Mouse (Mus musculus) intestine, postnatal 0 days (tissue): Measurements from ENCODE around the gene Pde11a. TPM values are rescaled to one million over a fixed set of nuclear protein-coding genes. Genes with fewer than 3 reads are reported as not detected.

Experiments used
- ATAC-seq: fragments of 200-750 bp; cut with Nextera tagmentation; 2 replicates; pipeline ENCODE4 v1.8.0; 2017; ENCODE audit warnings: mild to moderate bottlenecking, moderate TSS enrichment, moderate library complexity
- H3K27ac ChIP-seq: fragments of 300-500 bp; sonication (generic); 2 replicates; pipeline ENCODE4 v1.5.1; 2014; ENCODE audit warnings: mild to moderate bottlenecking, low read depth, low read length, moderate library complexity
- H3K27me3 ChIP-seq: fragments of 300-500 bp; sonication (generic); replicated peaks from 2 replicates; pipeline ENCODE4 v1.6.1; 2014; ENCODE audit warnings: low read length, mixed read lengths; ENCODE audit not compliant: control insufficient read depth, insufficient read depth
- H3K36me3 ChIP-seq: fragments of 300-500 bp; sonication (generic); 2 replicates; pipeline ENCODE4 v1.6.1; 2014; ENCODE audit warnings: mild to moderate bottlenecking, moderate library complexity; ENCODE audit not compliant: control insufficient read depth, insufficient read depth
- H3K4me1 ChIP-seq: fragments of 300-500 bp; sonication (generic); replicated peaks from 2 replicates; pipeline ENCODE4 v1.6.1; 2014; ENCODE audit warnings: antibody characterized with exemption, low read length, mixed read lengths; ENCODE audit not compliant: control insufficient read depth, insufficient read depth
- H3K4me2 ChIP-seq: fragments of 300-500 bp; sonication (generic); replicated peaks from 2 replicates; pipeline ENCODE4 v1.6.1; 2014; ENCODE audit warnings: low read depth, mild to moderate bottlenecking, moderate library complexity
- H3K4me3 ChIP-seq: fragments of 300-500 bp; sonication (generic); 2 replicates; pipeline ENCODE4 v1.5.1; 2014; ENCODE audit warnings: low read depth, low read length
- H3K9ac ChIP-seq: fragments of 300-500 bp; sonication (generic); 2 replicates; pipeline ENCODE4 v1.6.1; 2014; ENCODE audit warnings: mild to moderate bottlenecking, low read depth, low read length
- H3K9me3 ChIP-seq: fragments of 300-500 bp; sonication (generic); 2 replicates; pipeline ENCODE4 v1.6.1; 2016; ENCODE audit warnings: mixed run types; ENCODE audit not compliant: control insufficient read depth
- CTCF ChIP-seq: sonication (generic); IDR thresholded peaks from 2 replicates; pipeline ENCODE4 v1.5.1; 2016; ENCODE audit warnings: low read depth, mild to moderate bottlenecking, control low read depth, antibody characterized with exemption, moderate library complexity
- WGBS: fragments of 180-500 bp; shearing (Covaris S2); extraction: QIAGEN DNeasy Blood & Tissue Kit; methylation state at CpG from one replicate; pipeline ENCODE4 v1.1.7; 2014; 5-methylcytosine and 5-hydroxymethylcytosine counted together
- polyA plus RNA-seq: library from polyadenylated mRNA; unstranded; fragments of >200 nt; fragmentation: Nextera tagmentation; extraction: Ambion mirVana; gene quantifications from 2 replicates; pipeline ENCODE4 v1.2.1, GENCODE M21; 2015

Gene Pde11a
- polyA plus RNA-seq, 1 experiment from 2014 or later: 0.17 TPM

DNA sequence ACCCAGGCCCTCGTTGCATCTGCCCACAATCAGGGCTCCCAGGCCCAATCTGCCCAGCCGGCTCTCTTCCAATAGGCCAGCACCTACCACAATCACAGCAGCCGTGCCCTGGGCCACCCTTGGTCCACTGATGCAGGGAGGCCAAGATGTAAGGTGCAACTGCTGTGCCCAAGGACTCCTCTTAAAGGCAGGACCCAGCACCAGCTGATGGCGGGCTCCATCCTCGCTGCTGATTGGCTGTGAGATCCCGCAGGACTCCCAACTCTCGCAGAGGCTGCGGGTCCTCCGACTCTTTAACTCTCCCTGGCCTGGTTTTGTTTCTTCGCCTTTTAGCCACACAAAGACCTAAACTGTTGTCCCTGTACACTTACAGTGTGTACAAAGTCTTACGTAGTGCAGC, 21.7 kb upstream of the Pde11a start, which contains the start of gene Cyct:
Gene Cyct (minus strand): TSS at position 225 of the 400 bp plus-strand sequence.
- Histone ChIP-seq H3K27me3 (no peaks in the 10 kb centered on the region), H3K9me3 (no peaks in the 10 kb centered on the region), H3K36me3 (no peaks in the 10 kb centered on the region), H3K27ac (no peak within 1 kb of the TSS), H3K4me2 (no peak within 1 kb of the TSS), H3K9ac (no peak within 1 kb of the TSS), H3K4me1 (no peaks in the 10 kb centered on the region), H3K4me3 (no peak within 1 kb of the TSS)
- ATAC-seq: no peak
- 84% methylated on average over 11 of the region's 11 CpGs for WGBS
- no peak for TF ChIP-seq CTCF

DNA sequence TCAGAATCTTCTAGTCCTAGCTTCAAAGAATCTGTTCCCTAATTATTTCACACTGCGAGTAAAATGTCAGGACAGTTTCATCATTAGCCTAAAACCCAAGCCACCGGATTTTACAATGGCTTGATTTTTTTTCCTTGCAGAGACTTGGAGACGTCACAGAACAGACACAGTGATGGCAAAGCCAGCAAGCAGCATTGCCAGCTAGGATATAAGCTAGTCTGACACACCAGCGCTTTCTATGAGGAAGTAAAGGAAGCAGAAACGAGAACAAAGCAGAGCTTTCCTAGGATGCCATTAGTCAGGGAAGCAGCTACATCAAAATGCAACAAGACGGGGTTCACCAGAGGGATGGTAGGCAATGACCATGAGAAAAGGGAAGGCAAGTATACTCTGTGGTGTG, 9.3 kb upstream of the Pde11a start:
- no peaks in the 10 kb centered on the region for H3K36me3 ChIP-seq
- ATAC-seq: no peak
- WGBS: 72% methylated on average over 6 of the region's 6 CpGs
- no peak overlapping the region for H3K27ac ChIP-seq
- no peak for TF ChIP-seq CTCF
- H3K4me1 ChIP-seq: no peaks in the 10 kb centered on the region
- no peaks in the 10 kb centered on the region for H3K27me3 ChIP-seq
- H3K9ac ChIP-seq: no peak overlapping the region
- H3K4me3 ChIP-seq: no peak overlapping the region
- H3K4me2 ChIP-seq: no peak overlapping the region
- H3K9me3 ChIP-seq: no peaks in the 10 kb centered on the region

DNA sequence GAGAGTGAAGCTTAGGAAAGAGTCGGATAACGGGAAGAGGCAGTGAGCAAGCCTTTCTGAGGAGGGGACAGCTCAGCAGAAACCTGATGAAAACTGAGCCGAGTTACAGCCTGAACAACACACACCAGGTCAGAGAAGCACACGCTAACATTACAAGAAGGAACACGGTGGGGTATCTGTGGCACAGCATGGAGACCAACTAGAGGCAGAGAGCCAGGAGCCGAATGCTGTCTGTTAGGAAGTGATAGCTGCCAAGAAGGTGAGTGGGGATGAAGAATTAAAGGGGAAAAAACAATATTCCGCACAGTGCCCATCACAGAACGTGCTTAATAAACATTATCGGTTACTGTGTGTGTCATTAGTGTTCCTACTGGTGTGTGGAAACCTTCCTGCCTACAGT, 3.6 kb upstream of the Pde11a start:
- no peak overlapping the region for H3K9ac ChIP-seq
- 0 out of 2 replicates have a peak, but pooled peaks cover 5% of the 10 kb centered on the region for H3K4me1 ChIP-seq
- H3K27ac ChIP-seq: no peak overlapping the region
- H3K4me3 ChIP-seq: no peak overlapping the region
- H3K27me3 ChIP-seq: no peaks in the 10 kb centered on the region; the same call in 1 of the 2 replicates
- no peak for TF ChIP-seq CTCF
- WGBS: 88% methylated on average over 9 of the region's 9 CpGs
- H3K36me3 ChIP-seq: no peaks in the 10 kb centered on the region
- H3K9me3 ChIP-seq: no peaks in the 10 kb centered on the region
- ATAC-seq: no peak
- no peak overlapping the region for H3K4me2 ChIP-seq

DNA sequence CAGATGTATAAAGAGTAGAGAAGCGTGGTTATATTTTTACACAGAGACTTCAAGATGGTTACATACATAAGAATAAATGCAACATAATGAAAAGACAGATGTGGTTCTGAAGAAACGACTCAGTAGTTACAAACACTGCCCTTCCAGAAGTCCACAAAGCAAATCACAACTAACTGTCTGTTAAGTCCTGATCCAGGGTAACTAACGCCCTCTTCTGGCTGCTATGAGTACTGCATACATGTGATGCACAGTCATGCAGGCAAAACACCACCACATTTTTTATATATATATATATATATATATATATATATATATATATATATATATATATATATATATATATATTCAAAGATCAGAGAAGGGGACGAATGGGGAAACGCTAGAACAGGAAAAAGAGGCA, 4.0 kb downstream of the Pde11a start:
- no peak overlapping the region for H3K9ac ChIP-seq
- no peak overlapping the region for H3K4me2 ChIP-seq
- no peak for ATAC-seq
- H3K36me3 ChIP-seq: no peaks in the 10 kb centered on the region
- 83% methylated on average over 5 of the region's 5 CpGs for WGBS
- no peaks in the 10 kb centered on the region for H3K9me3 ChIP-seq
- 0 out of 2 replicates have a peak, but pooled peaks cover 5% of the 10 kb centered on the region for H3K4me1 ChIP-seq
- no peaks in the 10 kb centered on the region; the same call in 1 of the 2 replicates for H3K27me3 ChIP-seq
- peak; percentile 48 for TF ChIP-seq CTCF
- H3K4me3 ChIP-seq: no peak overlapping the region
- H3K27ac ChIP-seq: no peak overlapping the region

DNA sequence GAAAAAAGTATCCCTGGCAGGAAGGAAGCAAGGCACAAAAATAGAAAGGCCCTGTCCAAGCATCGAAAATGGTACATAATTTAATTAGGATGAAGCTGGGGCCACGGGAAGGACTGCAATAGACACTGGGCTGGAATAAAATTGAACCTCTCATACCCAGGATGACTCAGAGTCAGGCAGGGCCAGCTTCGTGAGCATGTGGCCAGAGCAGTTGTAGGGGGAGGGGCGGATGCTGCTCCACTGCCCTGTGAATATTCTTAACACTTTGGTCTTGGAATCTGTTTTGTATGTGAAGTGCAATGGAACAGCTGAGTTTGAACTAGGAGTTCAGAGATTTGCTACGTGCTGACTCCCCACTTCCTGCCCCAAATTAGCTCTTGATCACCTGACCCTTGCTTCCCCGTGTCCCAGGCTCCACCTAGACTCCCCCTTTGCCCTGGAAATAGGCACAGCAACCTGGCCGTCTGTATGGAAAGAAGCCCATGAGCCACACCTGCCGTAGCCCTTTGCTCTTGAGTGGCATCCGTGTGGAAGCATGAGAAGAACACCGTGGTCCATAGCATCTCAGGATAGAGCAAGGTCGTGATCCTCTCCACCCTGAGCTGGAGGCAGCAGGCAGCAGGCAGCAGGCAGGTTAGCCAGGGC, 6.3 kb downstream of the Pde11a start:
- H3K4me1 ChIP-seq: no peaks in the 10 kb centered on the region
- no peaks in the 10 kb centered on the region for H3K36me3 ChIP-seq
- no peak overlapping the region for H3K4me2 ChIP-seq
- no peak overlapping the region for H3K9ac ChIP-seq
- no peak overlapping the region for H3K4me3 ChIP-seq
- 61% methylated on average over 11 of the region's 11 CpGs for WGBS
- no peaks in the 10 kb centered on the region for H3K9me3 ChIP-seq
- no peaks in the 10 kb centered on the region for H3K27me3 ChIP-seq
- no peak for TF ChIP-seq CTCF
- H3K27ac ChIP-seq: no peak overlapping the region
- ATAC-seq: no peak

DNA sequence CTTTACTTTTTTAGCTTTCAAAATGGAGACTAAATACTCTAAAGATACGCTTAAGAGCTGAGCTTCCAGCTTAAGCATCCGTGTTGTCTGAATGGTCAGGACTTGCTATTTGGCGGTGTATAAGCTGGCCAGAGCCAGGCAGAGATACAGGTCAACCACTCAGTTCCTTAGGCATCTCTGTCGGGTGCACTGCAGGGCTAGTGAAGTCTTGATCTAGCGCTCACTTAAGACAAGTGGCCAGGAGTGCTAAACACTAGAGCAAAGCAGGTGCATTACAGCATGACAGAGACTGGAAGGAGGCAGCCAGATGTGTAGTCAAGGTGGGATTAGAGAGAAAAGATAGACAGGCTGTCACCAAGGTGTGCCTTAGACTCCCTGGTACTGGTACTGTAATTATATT, 8.5 kb downstream of the Pde11a start:
- Histone ChIP-seq H3K27me3 (no peaks in the 10 kb centered on the region), H3K4me3 (no peak overlapping the region), H3K4me2 (no peak overlapping the region), H3K36me3 (no peaks in the 10 kb centered on the region), H3K27ac (no peak overlapping the region), H3K9me3 (no peaks in the 10 kb centered on the region), H3K9ac (no peak overlapping the region), H3K4me1 (no peaks in the 10 kb centered on the region)
- no peak for TF ChIP-seq CTCF
- WGBS: 88% methylated on average over 5 of the region's 5 CpGs
- no peak for ATAC-seq
